ENCODE assay signal across 10 mouse cellular contexts in the genomic region with DNA sequence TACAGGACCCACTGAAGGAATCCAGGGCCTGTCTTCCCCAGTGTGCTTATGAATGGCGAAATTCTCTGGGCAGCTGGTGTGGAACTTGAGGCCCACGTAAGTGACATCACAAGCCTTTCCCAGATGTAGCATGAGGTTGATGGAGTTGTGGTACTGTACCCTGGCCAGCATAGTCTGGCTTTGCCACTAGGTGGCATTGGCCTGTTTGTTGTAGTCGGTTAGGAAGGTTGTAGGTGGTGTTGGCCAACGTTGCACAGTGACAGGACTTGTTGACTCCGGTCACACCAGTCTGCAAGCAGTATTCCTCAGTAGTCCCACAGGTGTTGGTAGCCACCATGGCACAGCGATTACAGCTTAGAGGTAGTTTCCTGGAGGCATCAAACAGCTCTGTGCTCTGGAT. TPM values are rescaled to one million over a fixed set of nuclear protein-coding genes. Genes with fewer than 3 reads are reported as not detected.
DNase-seq lines count a peak whose midpoint lies in the region; ATAC-seq and TF ChIP-seq lines count a peak whose summit lies in the region.
"Had no signal": no experiment of that assay in that cellular context is flagged by ENCODE, and none has a peak within 500 bp of the region (broad histone marks: within the 10 kb centered on the region; RNA-seq: fewer than 3 reads in every experiment).

No protein-coding gene starts in this region.

- DNase-seq in kidney, postnatal 0 days (ENCODE audit: low spot score) = no peak
- peak; percentile 28 for DNase-seq in 3T3-L1 (ENCODE audit: low read depth, low spot score)
- DNase-seq in adrenal gland, postnatal 36 days = peak; percentile 29 to 37
- no peak for DNase-seq in spleen, postnatal 36 days (ENCODE audit: low spot score in 2 of 2)
- no peak for DNase-seq in hindbrain, embryonic 14.5 days (ENCODE audit: low spot score)
- DNase-seq: cerebellum, postnatal 10 days had no signal

- no peaks in the 10 kb centered on the region for H3K9me3 ChIP-seq in kidney, postnatal 0 days (replicated peaks; ENCODE audit: low read length)
- peaks cover 2% of the 10 kb centered on the region; the same call in 1 of the 2 replicates for H3K9me3 ChIP-seq in kidney, embryonic 16.5 days (ENCODE audit: low read length)
- H3K9me3 ChIP-seq in E14TG2a.4 (ENCODE audit: low read length) = peaks cover 10% of the 10 kb centered on the region
- H3K9me3 ChIP-seq in hindbrain, embryonic 14.5 days (ENCODE audit: control insufficient read depth, low read length) = peaks cover 32% of the 10 kb centered on the region
- H3K9me3 ChIP-seq: hindbrain, embryonic 12.5 days had no signal

- no peak overlapping the region for H3K4me3 ChIP-seq in kidney, postnatal 0 days (replicated peaks; ENCODE audit: low read depth, low read length)
- H3K4me3 ChIP-seq in kidney, embryonic 16.5 days (ENCODE audit: low read length) = no peak overlapping the region
- no peak overlapping the region for H3K4me3 ChIP-seq in E14TG2a.4 (replicated peaks; ENCODE audit: low read length)
- no peak overlapping the region for H3K4me3 ChIP-seq in hindbrain, embryonic 14.5 days (replicated peaks; ENCODE audit: low read length)
- H3K4me3 ChIP-seq: forebrain, embryonic 10.5 days; hindbrain, embryonic 12.5 days had no signal

- no peak overlapping the region for H3K4me2 ChIP-seq in kidney, postnatal 0 days (ENCODE audit: low read length)
- no peak overlapping the region for H3K4me2 ChIP-seq in kidney, embryonic 16.5 days (replicated peaks; ENCODE audit: low read depth, low read length)
- H3K4me2 ChIP-seq in hindbrain, embryonic 14.5 days (replicated peaks) = no peak overlapping the region
- H3K4me2 ChIP-seq: hindbrain, embryonic 12.5 days had no signal

- no peak overlapping the region for H3K27ac ChIP-seq in kidney, postnatal 0 days
- no peak overlapping the region for H3K27ac ChIP-seq in kidney, embryonic 16.5 days (ENCODE audit: low read length)
- no peak overlapping the region for H3K27ac ChIP-seq in hindbrain, embryonic 14.5 days
- H3K27ac ChIP-seq: forebrain, embryonic 10.5 days; hindbrain, embryonic 12.5 days had no signal

- TF ChIP-seq CTCF in kidney, postnatal 0 days (IDR thresholded peaks at IDR 0.05; ENCODE audit: low read depth) = peak; percentile 34; the same call in 1 of the 2 replicates
- TF ChIP-seq CTCF in E14TG2a.4 (conservative IDR thresholded peaks at IDR 0.05; ENCODE audit: low read length) = peak; percentile 75

- WGBS in kidney, postnatal 0 days = 91% methylated on average over 6 of the region's 6 CpGs
- 92% methylated on average over 6 of the region's 6 CpGs for WGBS in kidney, embryonic 16.5 days
- 91% methylated on average over 6 of the region's 6 CpGs for WGBS in hindbrain, embryonic 14.5 days

- H3K27me3 ChIP-seq in kidney, postnatal 0 days (ENCODE audit: insufficient read depth, low read length) = no peaks in the 10 kb centered on the region
- H3K27me3 ChIP-seq in kidney, embryonic 16.5 days (ENCODE audit: insufficient read depth, low read length) = no peaks in the 10 kb centered on the region
- H3K27me3 ChIP-seq in E14TG2a.4 (ENCODE audit: insufficient read depth, low read length) = no peaks in the 10 kb centered on the region
- H3K27me3 ChIP-seq in hindbrain, embryonic 14.5 days (ENCODE audit: control insufficient read depth, insufficient read depth, low read length) = no peaks in the 10 kb centered on the region
- H3K27me3 ChIP-seq: hindbrain, embryonic 12.5 days had no signal

- ATAC-seq in kidney, postnatal 0 days (replicated peaks; ENCODE audit: low FRiP score, low read depth) = no peak
- ATAC-seq in kidney, embryonic 16.5 days (ENCODE audit: low FRiP score, low TSS enrichment) = no peak
- no peak for ATAC-seq in hindbrain, embryonic 14.5 days (ENCODE audit: low FRiP score)

- no peaks in the 10 kb centered on the region for H3K36me3 ChIP-seq in kidney, postnatal 0 days (ENCODE audit: insufficient read depth, low read length)
- H3K36me3 ChIP-seq in kidney, embryonic 16.5 days (ENCODE audit: insufficient read depth, low read length) = peaks cover 6% of the 10 kb centered on the region; the same call in 1 of the 2 replicates
- no peaks in the 10 kb centered on the region for H3K36me3 ChIP-seq in E14TG2a.4 (ENCODE audit: insufficient read depth, low read length)
- H3K36me3 ChIP-seq in hindbrain, embryonic 14.5 days (replicated peaks; ENCODE audit: control insufficient read depth, insufficient read depth) = no peaks in the 10 kb centered on the region
- H3K36me3 ChIP-seq: forebrain, embryonic 10.5 days had no signal

- no peaks in the 10 kb centered on the region for H3K4me1 ChIP-seq in kidney, postnatal 0 days (replicated peaks; ENCODE audit: insufficient read depth, low read length)
- no peaks in the 10 kb centered on the region for H3K4me1 ChIP-seq in kidney, embryonic 16.5 days (ENCODE audit: insufficient read depth, low read length)
- H3K4me1 ChIP-seq in E14TG2a.4 (replicated peaks; ENCODE audit: low read depth, low read length) = peaks cover 14% of the 10 kb centered on the region
- no peaks in the 10 kb centered on the region for H3K4me1 ChIP-seq in hindbrain, embryonic 14.5 days (replicated peaks; ENCODE audit: control insufficient read depth, insufficient read depth, low read length)
- H3K4me1 ChIP-seq: forebrain, embryonic 10.5 days; hindbrain, embryonic 12.5 days had no signal

- no peak overlapping the region for H3K9ac ChIP-seq in kidney, postnatal 0 days (ENCODE audit: low read depth, low read length)
- no peak overlapping the region for H3K9ac ChIP-seq in kidney, embryonic 16.5 days (replicated peaks; ENCODE audit: low read length)
- H3K9ac ChIP-seq in hindbrain, embryonic 14.5 days = no peak overlapping the region
- H3K9ac ChIP-seq: hindbrain, embryonic 12.5 days had no signal

RNA-seq across cellular contexts. Expression of gene Mpv17l, which starts 18.1 kb away (rescaled TPM):
- 23.7 and 27.6 TPM in 2 replicates for polyA plus RNA-seq in kidney, postnatal 0 days (2015; fragmentation: Nextera tagmentation; extraction: Ambion mirVana)
- polyA plus RNA-seq in kidney, embryonic 16.5 days (2015; fragmentation: Nextera tagmentation; extraction: Ambion mirVana) = 9.5 and 12.4 TPM in 2 replicates
- 10 to 100 TPM in 1 of 2 experiments, 1 to 10 TPM in 1; 9.1 to 12.7 TPM for total RNA-seq in adrenal gland, postnatal 36 days (2021)
- polyA plus RNA-seq in hindbrain, embryonic 14.5 days (2014; fragmentation: Nextera tagmentation; extraction: Ambion mirVana) = 34.9 and 43.0 TPM in 2 replicates

RNA-seq across cellular contexts. Expression of gene Pdxdc1, which starts 18.1 kb away (rescaled TPM):
- polyA plus RNA-seq in kidney, postnatal 0 days (2015; fragmentation: Nextera tagmentation; extraction: Ambion mirVana) = 58.0 and 59.8 TPM in 2 replicates
- polyA plus RNA-seq in kidney, embryonic 16.5 days (2015; fragmentation: Nextera tagmentation; extraction: Ambion mirVana) = 87.7 and 88.5 TPM in 2 replicates
- total RNA-seq in adrenal gland, postnatal 36 days (2021) = 10 to 100 TPM; 82.9 to 90.9 TPM
- 74.3 and 79.0 TPM in 2 replicates for polyA plus RNA-seq in hindbrain, embryonic 14.5 days (2014; fragmentation: Nextera tagmentation; extraction: Ambion mirVana)

Comparison
In these comparisons a context has a peak if more than half of its experiments do, and no peak if none do; other contexts are left out.
1. DNase-seq: peak in 3T3-L1 (single experiment) and adrenal gland, postnatal 36 days (2 of 2); none in kidney, postnatal 0 days (single experiment), spleen, postnatal 36 days (0 of 2) and hindbrain, embryonic 14.5 days (single experiment).